Mouse (Mus musculus): ENCODE measurements around the gene Cntn4.

DNA sequence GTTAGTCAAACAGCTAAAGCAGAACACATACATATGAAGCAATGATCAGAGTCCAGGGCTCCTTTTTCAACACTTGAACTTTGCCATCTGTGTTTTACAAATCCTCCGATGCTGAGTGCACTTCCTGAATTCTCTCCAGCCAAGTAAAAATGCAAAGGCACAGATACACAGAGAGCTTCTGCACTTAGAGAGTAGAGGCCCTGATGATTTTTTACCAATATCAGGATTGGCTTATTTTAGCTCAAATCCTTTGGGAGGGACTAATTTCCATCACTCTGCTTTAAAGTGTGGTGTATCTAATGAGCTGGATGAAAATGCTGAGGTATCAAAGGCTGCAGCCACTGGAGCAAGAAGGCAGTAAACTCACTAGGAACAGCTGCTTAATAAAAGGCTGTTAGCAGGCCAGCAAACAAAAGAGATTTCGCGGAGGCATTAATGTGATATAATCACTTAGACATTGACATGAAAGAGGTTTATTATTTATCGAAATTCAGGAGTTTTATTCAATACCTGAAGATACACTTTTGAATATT, 400.7 kb downstream of the Cntn4 start:
- TF ChIP-seq CTCF (IDR thresholded peaks at IDR 0.05; ENCODE audit: control insufficient read depth, insufficient read depth, insufficient replicate concordance, low read depth, low read length): no peak
- TF ChIP-seq POLR2A (IDR thresholded peaks at IDR 0.05; ENCODE audit: control insufficient read depth, low read depth, low read length): no peak
